Mouse (Mus musculus): ENCODE measurements around the gene Tas2r143.

GRCm38 (mm10) chr6:42444491-42444890 is 44.5 kb downstream of the Tas2r143 start:
- TF ChIP-seq CTCF (IDR thresholded peaks at IDR 0.05; ENCODE audit: low read depth, low read length) (no peak), POLR2A (IDR thresholded peaks at IDR 0.05; ENCODE audit: insufficient read depth, low read length) (no peak), EP300 (IDR thresholded peaks at IDR 0.05; ENCODE audit: insufficient read depth, low read depth, low read length) (no peak)

All from ES-Bruce4 (cell line).